Mouse (Mus musculus): ENCODE data around the gene Gls. TPM values are rescaled to one million over a fixed set of nuclear protein-coding genes. Genes with fewer than 3 reads are reported as not detected.

Gene Gls
- polyA plus RNA-seq, 1 experiment from 2014 or later: 34.8 TPM

GRCm38 (mm10) chr1:52151166-52151565, 81.9 kb downstream of the Gls start:
- 89% methylated on average over 5 of the region's 5 CpGs for WGBS
- H3K36me3 ChIP-seq (ENCODE audit: control insufficient read depth, insufficient read depth): no peaks in the 10 kb centered on the region
- no peaks in the 10 kb centered on the region for H3K9me3 ChIP-seq (ENCODE audit: control insufficient read depth, low read length)
- H3K27me3 ChIP-seq (replicated peaks; ENCODE audit: control insufficient read depth, insufficient read depth, low read length): no peaks in the 10 kb centered on the region
- H3K27ac ChIP-seq (ENCODE audit: low read length): no peak overlapping the region
- no peak overlapping the region for H3K4me2 ChIP-seq (ENCODE audit: low read length)
- no peak for ATAC-seq
- H3K4me1 ChIP-seq (replicated peaks; ENCODE audit: control insufficient read depth, insufficient read depth, low read length): peaks cover 7% of the 10 kb centered on the region
- no peak overlapping the region for H3K9ac ChIP-seq (replicated peaks; ENCODE audit: low read depth, low read length)
- H3K4me3 ChIP-seq (replicated peaks; ENCODE audit: low read length): no peak overlapping the region

DNA sequence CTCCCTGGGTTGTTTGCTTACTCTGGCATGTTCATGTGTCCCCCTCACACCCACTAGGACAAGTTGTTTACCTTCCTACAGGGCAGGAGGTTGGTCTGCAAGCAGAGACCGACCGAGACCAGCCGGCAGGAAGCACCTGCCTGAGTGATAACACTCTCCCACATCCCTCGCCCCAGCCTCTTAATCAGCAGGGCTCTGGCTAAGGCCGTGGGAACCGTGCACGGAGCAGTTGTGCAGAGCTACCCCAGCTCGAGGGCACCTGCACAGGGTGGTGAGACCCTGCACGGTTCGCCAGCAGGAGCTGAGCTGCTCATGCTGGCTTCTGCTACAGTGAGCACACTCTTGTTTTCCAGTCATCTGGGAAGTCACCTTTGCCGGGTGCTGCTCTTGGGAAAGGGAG, 82.4 kb downstream of the Gls start:
- 63% methylated on average over 11 of the region's 11 CpGs for WGBS
- peak; percentile 34 for ATAC-seq
- Histone ChIP-seq H3K4me3 (replicated peaks; ENCODE audit: low read length) (no peak overlapping the region), H3K36me3 (ENCODE audit: control insufficient read depth, insufficient read depth) (no peaks in the 10 kb centered on the region), H3K4me2 (ENCODE audit: low read length) (no peak overlapping the region), H3K27me3 (replicated peaks; ENCODE audit: control insufficient read depth, insufficient read depth, low read length) (no peaks in the 10 kb centered on the region), H3K27ac (ENCODE audit: low read length) (no peak overlapping the region), H3K9me3 (ENCODE audit: control insufficient read depth, low read length) (no peaks in the 10 kb centered on the region), H3K4me1 (replicated peaks; ENCODE audit: control insufficient read depth, insufficient read depth, low read length) (peaks cover 7% of the 10 kb centered on the region), H3K9ac (replicated peaks; ENCODE audit: low read depth, low read length) (no peak overlapping the region)

- H3K27me3 ChIP-seq (replicated peaks; ENCODE audit: control insufficient read depth, insufficient read depth, low read length): no peaks in the 10 kb centered on the region
- WGBS: 46% methylated on average over 9 of the region's 9 CpGs
Observed at GRCm38 (mm10) chr1:52149934-52150346, 83.1 kb downstream of the Gls start.

GRCm38 (mm10) chr1:52148696-52149095, 84.3 kb downstream of the Gls start:
- no peak overlapping the region for H3K27ac ChIP-seq (ENCODE audit: low read length)
- H3K36me3 ChIP-seq (ENCODE audit: control insufficient read depth, insufficient read depth): no peaks in the 10 kb centered on the region
- H3K4me3 ChIP-seq (replicated peaks; ENCODE audit: low read length): no peak overlapping the region
- WGBS: 76% methylated on average over 7 of the region's 7 CpGs
- no peaks in the 10 kb centered on the region for H3K9me3 ChIP-seq (ENCODE audit: control insufficient read depth, low read length)
- ATAC-seq: no peak
- H3K9ac ChIP-seq (replicated peaks; ENCODE audit: low read depth, low read length): no peak overlapping the region
- H3K4me2 ChIP-seq (ENCODE audit: low read length): no peak overlapping the region
- H3K4me1 ChIP-seq (replicated peaks; ENCODE audit: control insufficient read depth, insufficient read depth, low read length): peaks cover 7% of the 10 kb centered on the region
- no peaks in the 10 kb centered on the region for H3K27me3 ChIP-seq (replicated peaks; ENCODE audit: control insufficient read depth, insufficient read depth, low read length)

More at GRCm38 (mm10) chr1:52149934-52150346, 83.1 kb downstream of the Gls start:
- H3K36me3 ChIP-seq (ENCODE audit: control insufficient read depth, insufficient read depth): no peaks in the 10 kb centered on the region
- H3K27ac ChIP-seq (ENCODE audit: low read length): no peak overlapping the region
- peak; percentile 73 for ATAC-seq
- H3K9ac ChIP-seq (replicated peaks; ENCODE audit: low read depth, low read length): no peak overlapping the region
- no peak overlapping the region for H3K4me3 ChIP-seq (replicated peaks; ENCODE audit: low read length)
- no peak overlapping the region for H3K4me2 ChIP-seq (ENCODE audit: low read length)
- H3K9me3 ChIP-seq (ENCODE audit: control insufficient read depth, low read length): no peaks in the 10 kb centered on the region
- H3K4me1 ChIP-seq (replicated peaks; ENCODE audit: control insufficient read depth, insufficient read depth, low read length): peaks cover 7% of the 10 kb centered on the region

GRCm38 (mm10) chr1:52148178-52148577, 84.9 kb downstream of the Gls start:
- no peak overlapping the region for H3K27ac ChIP-seq (ENCODE audit: low read length)
- no peaks in the 10 kb centered on the region for H3K27me3 ChIP-seq (replicated peaks; ENCODE audit: control insufficient read depth, insufficient read depth, low read length)
- ATAC-seq: no peak
- peaks cover 7% of the 10 kb centered on the region for H3K4me1 ChIP-seq (replicated peaks; ENCODE audit: control insufficient read depth, insufficient read depth, low read length)
- no peak overlapping the region for H3K4me2 ChIP-seq (ENCODE audit: low read length)
- no peaks in the 10 kb centered on the region for H3K36me3 ChIP-seq (ENCODE audit: control insufficient read depth, insufficient read depth)
- no peaks in the 10 kb centered on the region for H3K9me3 ChIP-seq (ENCODE audit: control insufficient read depth, low read length)
- H3K9ac ChIP-seq (replicated peaks; ENCODE audit: low read depth, low read length): no peak overlapping the region
- 83% methylated on average over 7 of the region's 7 CpGs for WGBS
- H3K4me3 ChIP-seq (replicated peaks; ENCODE audit: low read length): no peak overlapping the region

GRCm38 (mm10) chr1:52147431-52147830, 85.6 kb downstream of the Gls start:
- no peak overlapping the region for H3K27ac ChIP-seq (ENCODE audit: low read length)
- ATAC-seq: no peak
- H3K9me3 ChIP-seq (ENCODE audit: control insufficient read depth, low read length): no peaks in the 10 kb centered on the region
- 90% methylated on average over 2 of the region's 2 CpGs for WGBS
- H3K27me3 ChIP-seq (replicated peaks; ENCODE audit: control insufficient read depth, insufficient read depth, low read length): no peaks in the 10 kb centered on the region
- no peak overlapping the region for H3K4me3 ChIP-seq (replicated peaks; ENCODE audit: low read length)
- H3K4me2 ChIP-seq (ENCODE audit: low read length): no peak overlapping the region
- peaks cover 7% of the 10 kb centered on the region for H3K4me1 ChIP-seq (replicated peaks; ENCODE audit: control insufficient read depth, insufficient read depth, low read length)
- H3K36me3 ChIP-seq (ENCODE audit: control insufficient read depth, insufficient read depth): no peaks in the 10 kb centered on the region
- H3K9ac ChIP-seq (replicated peaks; ENCODE audit: low read depth, low read length): no peak overlapping the region

DNA sequence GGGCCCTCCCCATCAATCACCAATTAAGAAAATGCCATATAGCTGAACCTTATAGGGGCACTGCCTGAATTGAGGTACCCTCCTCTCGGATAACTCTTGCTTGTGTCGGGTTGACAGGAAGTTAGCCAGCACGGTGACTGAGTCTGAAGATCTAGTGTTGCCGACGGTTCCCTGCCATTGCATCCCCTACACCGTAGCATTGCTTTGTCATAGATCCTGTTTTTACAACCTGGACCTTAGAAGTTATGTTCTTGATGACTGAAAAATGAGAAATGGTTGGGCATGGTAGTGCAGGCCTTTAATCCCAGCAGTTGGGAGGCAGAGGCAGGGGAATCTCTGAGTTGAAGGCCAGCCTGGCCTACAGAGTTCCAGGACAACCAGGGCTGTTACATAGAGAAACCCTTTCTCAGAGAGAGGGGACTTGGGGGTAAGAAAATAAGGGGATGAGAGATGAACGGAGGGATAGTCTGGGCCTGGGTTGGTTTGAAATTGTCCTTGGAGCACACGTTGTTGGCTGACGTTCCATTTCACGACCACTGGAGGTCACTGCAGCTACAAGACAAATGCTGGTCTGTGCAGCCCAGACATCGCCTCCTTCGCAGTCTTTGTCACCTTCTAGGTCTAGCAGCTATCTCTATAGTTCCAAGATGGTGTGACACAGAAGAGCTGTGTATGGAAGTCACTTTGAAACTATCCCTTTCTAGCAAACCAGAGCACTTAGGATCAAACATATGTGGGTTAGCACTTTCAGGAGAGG, 86.6 kb downstream of the Gls start:
- Histone ChIP-seq H3K27me3 (replicated peaks; ENCODE audit: control insufficient read depth, insufficient read depth, low read length) (no peaks in the 10 kb centered on the region), H3K36me3 (ENCODE audit: control insufficient read depth, insufficient read depth) (no peaks in the 10 kb centered on the region), H3K27ac (ENCODE audit: low read length) (no peak overlapping the region), H3K4me2 (ENCODE audit: low read length) (no peak overlapping the region), H3K9ac (replicated peaks; ENCODE audit: low read depth, low read length) (no peak overlapping the region), H3K4me1 (replicated peaks; ENCODE audit: control insufficient read depth, insufficient read depth, low read length) (peaks cover 7% of the 10 kb centered on the region), H3K9me3 (ENCODE audit: control insufficient read depth, low read length) (no peaks in the 10 kb centered on the region), H3K4me3 (replicated peaks; ENCODE audit: low read length) (no peak overlapping the region)
- 57% methylated on average over 12 of the region's 12 CpGs for WGBS
- peak; percentile 72 for ATAC-seq

DNA sequence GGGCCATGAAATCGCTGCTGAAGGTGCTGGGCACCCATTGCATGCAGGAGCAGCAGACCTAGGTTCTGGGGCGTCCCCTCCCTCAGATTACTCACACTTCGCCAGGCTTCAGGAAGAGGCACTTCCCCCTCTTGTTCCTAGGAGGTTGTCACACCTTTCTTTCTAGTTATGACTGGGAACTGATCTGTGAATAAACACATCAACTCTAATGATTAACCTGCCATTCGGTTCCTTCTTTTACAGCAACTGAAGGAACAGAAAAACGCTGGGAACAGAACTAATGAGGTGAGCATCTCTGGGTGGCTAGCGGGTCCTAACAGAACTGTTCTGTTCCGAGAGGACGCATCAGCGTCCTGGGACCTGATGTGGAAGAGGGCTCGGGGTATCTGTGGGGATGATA, 88.1 kb downstream of the Gls start:
- no peaks in the 10 kb centered on the region for H3K36me3 ChIP-seq (ENCODE audit: control insufficient read depth, insufficient read depth)

GRCm38 (mm10) chr1:52143596-52144156, 89.4 kb downstream of the Gls start:
- WGBS: 91% methylated on average over 7 of the region's 7 CpGs
- no peak for ATAC-seq
- Histone ChIP-seq H3K27ac (ENCODE audit: low read length) (no peak overlapping the region), H3K4me3 (replicated peaks; ENCODE audit: low read length) (no peak overlapping the region), H3K9ac (replicated peaks; ENCODE audit: low read depth, low read length) (no peak overlapping the region), H3K4me1 (replicated peaks; ENCODE audit: control insufficient read depth, insufficient read depth, low read length) (no peaks in the 10 kb centered on the region), H3K4me2 (ENCODE audit: low read length) (no peak overlapping the region), H3K27me3 (replicated peaks; ENCODE audit: control insufficient read depth, insufficient read depth, low read length) (no peaks in the 10 kb centered on the region), H3K9me3 (ENCODE audit: control insufficient read depth, low read length) (no peaks in the 10 kb centered on the region), H3K36me3 (ENCODE audit: control insufficient read depth, insufficient read depth) (no peaks in the 10 kb centered on the region)

More for the DNA sequence above, 88.1 kb downstream of the Gls start:
- Histone ChIP-seq H3K27ac (ENCODE audit: low read length) (no peak overlapping the region), H3K4me2 (ENCODE audit: low read length) (no peak overlapping the region), H3K4me3 (replicated peaks; ENCODE audit: low read length) (no peak overlapping the region), H3K9ac (replicated peaks; ENCODE audit: low read depth, low read length) (no peak overlapping the region), H3K4me1 (replicated peaks; ENCODE audit: control insufficient read depth, insufficient read depth, low read length) (no peaks in the 10 kb centered on the region), H3K27me3 (replicated peaks; ENCODE audit: control insufficient read depth, insufficient read depth, low read length) (no peaks in the 10 kb centered on the region), H3K9me3 (ENCODE audit: control insufficient read depth, low read length) (no peaks in the 10 kb centered on the region)
- 78% methylated on average over 10 of the region's 10 CpGs for WGBS
- no peak for ATAC-seq
